Comparison of ENCODE assay signal across 14 mouse cellular contexts in the genomic region with DNA sequence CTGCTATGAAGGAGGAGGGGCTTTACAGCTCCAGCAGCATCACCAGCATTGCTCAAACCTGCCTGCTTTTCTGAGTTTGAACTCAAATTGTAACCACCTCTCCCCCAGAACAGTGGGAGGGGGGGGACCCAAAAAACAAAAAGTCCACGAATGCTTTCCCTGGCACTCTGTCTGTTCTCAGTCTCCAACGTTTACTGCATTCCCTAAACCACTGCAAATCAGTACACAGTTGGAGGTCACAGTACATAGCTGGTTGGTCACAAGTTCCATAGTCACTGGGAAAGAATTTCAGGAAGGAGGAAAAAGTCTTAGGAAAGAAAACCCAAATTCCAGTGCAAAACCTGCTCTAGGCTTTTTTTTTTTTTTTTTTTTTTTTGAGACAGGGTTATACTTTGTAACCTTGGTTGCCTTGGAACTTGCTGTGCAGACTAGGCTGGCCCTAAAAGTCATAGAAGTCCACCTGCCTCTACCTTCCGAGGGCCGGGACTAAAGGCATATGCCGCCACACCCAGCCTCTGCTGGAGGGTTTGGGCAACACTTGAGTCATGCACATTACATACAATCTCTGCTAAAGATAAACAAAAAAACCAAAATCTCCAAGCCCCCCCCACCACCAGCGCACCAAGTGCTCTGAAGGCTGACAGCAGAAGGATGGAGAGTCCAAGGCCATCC.
"Had no signal": no experiment of that assay in that cellular context is flagged by ENCODE, and none has a peak within 500 bp of the region (broad histone marks: within the 10 kb centered on the region; RNA-seq: fewer than 3 reads in every experiment).

No protein-coding gene starts in this region.

- H3K4me3 ChIP-seq: intestine, embryonic 15.5 days; layer of hippocampus, adult 2 months; limb, embryonic 15.5 days; midbrain, embryonic 12.5 days had no signal

- DNase-seq: kidney, adult 18-20 months; kidney, postnatal 10 days; kidney, postnatal 4 days; lung, adult 2 months; lung, postnatal 10 days; lung, postnatal 4 days; right cerebral cortex, adult 18-20 months; right cerebral cortex, postnatal 25 days; thymus, postnatal 36 days had no signal

- H3K4me2 ChIP-seq: intestine, embryonic 15.5 days; limb, embryonic 15.5 days; midbrain, embryonic 12.5 days had no signal

- H3K9me3 ChIP-seq: intestine, embryonic 15.5 days; limb, embryonic 15.5 days had no signal

- H3K27me3 ChIP-seq: intestine, embryonic 15.5 days; limb, embryonic 15.5 days; midbrain, embryonic 12.5 days had no signal

- ATAC-seq: intestine, embryonic 15.5 days; midbrain, embryonic 16.5 days had no signal

- H3K27ac ChIP-seq: intestine, embryonic 15.5 days; layer of hippocampus, adult 2 months; limb, embryonic 15.5 days; midbrain, embryonic 12.5 days had no signal

- H3K4me1 ChIP-seq: intestine, embryonic 15.5 days; midbrain, embryonic 12.5 days had no signal

- H3K9ac ChIP-seq: intestine, embryonic 15.5 days; limb, embryonic 15.5 days; midbrain, embryonic 12.5 days had no signal
